Mouse (Mus musculus): ENCODE data around the gene Ppp1r12a. TPM values are rescaled to one million over a fixed set of nuclear protein-coding genes. Genes with fewer than 3 reads are reported as not detected.

Gene Ppp1r12a
- polyA plus RNA-seq, 1 experiment from 2014 or later: 74.0 TPM

DNA sequence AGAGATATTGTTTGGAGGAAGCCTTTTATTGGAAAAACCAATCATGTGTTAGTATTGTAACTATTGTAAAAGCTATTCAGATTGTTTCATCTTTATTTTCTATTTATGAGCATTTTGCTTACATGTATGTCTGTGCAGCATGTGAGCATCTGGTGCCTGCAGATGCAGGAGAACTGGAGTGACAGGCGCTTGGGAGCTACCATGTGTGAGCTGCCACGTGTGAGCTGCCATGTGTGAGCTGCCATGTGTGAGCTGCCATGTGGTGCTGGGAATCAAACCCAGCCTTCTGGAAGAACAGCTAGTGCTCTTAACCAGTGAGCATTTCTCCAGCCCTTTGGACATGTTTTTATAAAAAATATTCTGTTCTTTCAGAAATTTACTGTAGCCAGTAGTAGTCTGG lies 18.3 kb downstream of the Ppp1r12a start:
- no peak overlapping the region for H3K27ac ChIP-seq
- H3K9ac ChIP-seq (ENCODE audit: low read depth, low read length): no peak overlapping the region
- H3K9me3 ChIP-seq (replicated peaks; ENCODE audit: low read length): no peaks in the 10 kb centered on the region
- no peak overlapping the region for H3K4me3 ChIP-seq (replicated peaks; ENCODE audit: low read depth, low read length)
- no peak for ATAC-seq (replicated peaks; ENCODE audit: low FRiP score, low read depth)
- H3K4me1 ChIP-seq (replicated peaks; ENCODE audit: insufficient read depth, low read length): no peaks in the 10 kb centered on the region; the same call in 1 of the 2 replicates
- 84% methylated on average over 2 of the region's 2 CpGs for WGBS
- H3K36me3 ChIP-seq (ENCODE audit: insufficient read depth, low read length): no peaks in the 10 kb centered on the region
- no peak overlapping the region for H3K4me2 ChIP-seq (ENCODE audit: low read length)
- TF ChIP-seq CTCF (IDR thresholded peaks at IDR 0.05; ENCODE audit: low read depth): no peak
- no peak for DNase-seq (ENCODE audit: low spot score)
- no peaks in the 10 kb centered on the region for H3K27me3 ChIP-seq (ENCODE audit: insufficient read depth, low read length)

DNA sequence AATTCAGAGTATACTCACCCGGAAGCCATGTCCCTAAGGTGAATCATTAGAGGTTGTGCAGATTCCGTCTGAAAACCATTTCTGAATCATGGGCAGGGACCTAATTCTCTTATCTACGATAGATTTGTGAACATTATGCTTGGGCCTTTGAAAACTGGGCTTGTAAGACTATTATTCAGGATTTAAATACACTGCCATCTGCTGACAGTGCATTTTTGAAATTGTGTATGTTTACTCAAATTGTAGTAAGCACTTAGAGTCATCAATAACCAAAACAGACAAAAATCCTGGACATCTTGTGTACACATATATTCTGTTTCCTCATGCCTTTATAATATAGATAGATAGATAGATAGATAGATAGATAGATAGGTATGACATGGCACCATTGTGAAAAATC lies 19.9 kb downstream of the Ppp1r12a start:
- no peak overlapping the region for H3K4me2 ChIP-seq (ENCODE audit: low read length)
- no peak overlapping the region for H3K9ac ChIP-seq (ENCODE audit: low read depth, low read length)
- H3K4me1 ChIP-seq (replicated peaks; ENCODE audit: insufficient read depth, low read length): no peaks in the 10 kb centered on the region; the same call in 1 of the 2 replicates
- TF ChIP-seq CTCF (IDR thresholded peaks at IDR 0.05; ENCODE audit: low read depth): no peak
- DNase-seq (ENCODE audit: low spot score) (no peak), ATAC-seq (replicated peaks; ENCODE audit: low FRiP score, low read depth) (no peak)
- 89% methylated on average over 3 of the region's 3 CpGs for WGBS
- H3K27ac ChIP-seq: no peak overlapping the region
- H3K36me3 ChIP-seq (ENCODE audit: insufficient read depth, low read length): no peaks in the 10 kb centered on the region
- no peak overlapping the region for H3K4me3 ChIP-seq (replicated peaks; ENCODE audit: low read depth, low read length)
- H3K9me3 ChIP-seq (replicated peaks; ENCODE audit: low read length): no peaks in the 10 kb centered on the region
- no peaks in the 10 kb centered on the region for H3K27me3 ChIP-seq (ENCODE audit: insufficient read depth, low read length)

DNA sequence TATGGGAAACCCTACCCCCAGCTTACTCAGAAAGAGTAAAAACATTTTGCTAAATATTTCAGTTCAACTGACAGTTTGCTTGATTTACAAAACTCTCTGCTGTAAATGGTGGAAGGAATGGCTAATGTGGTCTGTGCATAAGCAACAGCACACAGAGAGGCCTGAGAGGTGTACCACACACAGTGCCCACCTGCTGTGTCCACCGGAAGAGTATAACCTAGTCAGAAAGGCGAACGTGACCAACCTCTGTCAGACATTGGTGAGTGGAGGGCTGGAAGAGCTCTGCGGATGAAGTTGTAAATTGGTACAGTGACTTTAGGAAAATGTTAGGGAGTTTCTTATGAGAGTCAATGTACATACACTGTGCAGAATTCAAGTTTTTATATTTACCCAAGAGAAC lies 20.4 kb downstream of the Ppp1r12a start:
- Histone ChIP-seq H3K9me3 (replicated peaks; ENCODE audit: low read length) (no peaks in the 10 kb centered on the region), H3K4me2 (ENCODE audit: low read length) (no peak overlapping the region), H3K27ac (no peak overlapping the region), H3K4me3 (replicated peaks; ENCODE audit: low read depth, low read length) (no peak overlapping the region), H3K27me3 (ENCODE audit: insufficient read depth, low read length) (no peaks in the 10 kb centered on the region), H3K4me1 (replicated peaks; ENCODE audit: insufficient read depth, low read length) (no peaks in the 10 kb centered on the region; the same call in 1 of the 2 replicates), H3K36me3 (ENCODE audit: insufficient read depth, low read length) (no peaks in the 10 kb centered on the region), H3K9ac (ENCODE audit: low read depth, low read length) (no peak overlapping the region)
- ATAC-seq (replicated peaks; ENCODE audit: low FRiP score, low read depth) (no peak), DNase-seq (ENCODE audit: low spot score) (no peak)
- no peak for TF ChIP-seq CTCF (IDR thresholded peaks at IDR 0.05; ENCODE audit: low read depth)
- WGBS: 87% methylated on average over 4 of the region's 4 CpGs

DNA sequence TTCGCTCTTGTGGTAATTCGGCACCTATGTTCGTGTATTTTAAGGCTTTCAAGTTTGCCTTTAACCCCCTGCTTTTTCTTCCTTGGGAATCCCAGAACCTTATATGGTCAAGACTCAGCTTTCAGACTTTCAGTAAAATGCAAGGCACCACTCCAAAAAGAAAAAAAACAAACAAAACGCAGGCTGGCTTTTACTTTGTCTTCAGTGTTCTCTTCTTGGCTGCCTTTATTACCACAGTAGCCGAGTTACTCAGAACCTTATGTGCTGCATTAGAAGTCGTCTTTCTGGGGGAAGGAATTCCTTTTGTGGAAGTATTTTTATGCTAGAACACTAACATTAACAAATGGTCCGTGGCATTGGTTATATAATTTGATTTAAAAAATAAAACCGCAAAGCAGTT lies 22.8 kb downstream of the Ppp1r12a start:
- no peak overlapping the region for H3K4me3 ChIP-seq (replicated peaks; ENCODE audit: low read depth, low read length)
- no peak overlapping the region for H3K9ac ChIP-seq (ENCODE audit: low read depth, low read length)
- no peak overlapping the region for H3K4me2 ChIP-seq (ENCODE audit: low read length)
- no peak for ATAC-seq (replicated peaks; ENCODE audit: low FRiP score, low read depth)
- H3K27me3 ChIP-seq (ENCODE audit: insufficient read depth, low read length): no peaks in the 10 kb centered on the region
- no peaks in the 10 kb centered on the region for H3K9me3 ChIP-seq (replicated peaks; ENCODE audit: low read length)
- no peak for TF ChIP-seq CTCF (IDR thresholded peaks at IDR 0.05; ENCODE audit: low read depth)
- no peak overlapping the region for H3K27ac ChIP-seq
- peak; percentile 38 for DNase-seq (ENCODE audit: low spot score)
- H3K36me3 ChIP-seq (ENCODE audit: insufficient read depth, low read length): no peaks in the 10 kb centered on the region
- H3K4me1 ChIP-seq (replicated peaks; ENCODE audit: insufficient read depth, low read length): no peaks in the 10 kb centered on the region; the same call in 1 of the 2 replicates
- WGBS: 51% methylated on average over 8 of the region's 8 CpGs

DNA sequence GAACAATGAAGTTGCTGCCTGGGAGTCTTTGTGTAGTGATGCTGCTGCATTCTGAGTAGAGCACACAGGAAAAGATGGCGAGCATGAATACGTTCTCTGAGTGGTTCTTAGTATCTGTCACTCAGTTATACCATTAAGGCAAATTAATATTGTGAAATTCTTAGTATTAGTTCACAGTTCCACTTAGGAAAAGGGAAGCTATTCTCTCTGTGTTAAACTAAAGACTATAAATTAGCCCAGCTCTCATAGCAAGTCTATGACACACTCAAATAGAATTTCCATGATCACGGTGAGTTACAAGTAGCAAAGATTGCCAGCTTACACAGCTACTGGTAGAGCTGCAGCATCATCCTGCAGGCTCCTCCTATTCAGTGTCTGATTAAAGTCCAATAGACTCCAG lies 23.3 kb downstream of the Ppp1r12a start:
- Histone ChIP-seq H3K4me3 (replicated peaks; ENCODE audit: low read depth, low read length) (no peak overlapping the region), H3K27me3 (ENCODE audit: insufficient read depth, low read length) (no peaks in the 10 kb centered on the region), H3K4me1 (replicated peaks; ENCODE audit: insufficient read depth, low read length) (no peaks in the 10 kb centered on the region; the same call in 1 of the 2 replicates), H3K9ac (ENCODE audit: low read depth, low read length) (no peak overlapping the region), H3K36me3 (ENCODE audit: insufficient read depth, low read length) (no peaks in the 10 kb centered on the region), H3K4me2 (ENCODE audit: low read length) (no peak overlapping the region), H3K9me3 (replicated peaks; ENCODE audit: low read length) (no peaks in the 10 kb centered on the region), H3K27ac (no peak overlapping the region)
- DNase-seq (ENCODE audit: low spot score): no peak
- TF ChIP-seq CTCF (IDR thresholded peaks at IDR 0.05; ENCODE audit: low read depth): no peak
- WGBS: 85% methylated on average over 3 of the region's 3 CpGs
- ATAC-seq (replicated peaks; ENCODE audit: low FRiP score, low read depth): no peak

DNA sequence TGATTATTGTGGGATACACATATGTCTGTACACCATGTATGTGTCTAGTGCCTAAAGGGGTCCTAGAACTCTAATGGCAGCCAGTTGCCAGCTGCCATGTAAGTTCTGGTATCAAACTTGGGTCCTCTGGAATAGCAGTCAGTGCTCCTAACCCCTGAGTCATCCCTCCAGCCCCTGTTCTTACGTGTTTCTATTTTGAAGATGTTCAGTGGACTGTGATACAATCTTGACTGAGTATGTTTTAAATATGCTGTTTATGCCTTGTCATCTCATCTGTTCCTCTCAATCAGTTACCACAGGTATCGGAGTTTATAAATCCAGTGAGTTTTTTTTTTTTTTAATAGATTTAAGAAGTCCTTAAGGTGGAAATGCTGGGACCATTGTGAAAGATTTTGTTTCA lies 27.3 kb downstream of the Ppp1r12a start:
- Histone ChIP-seq H3K27ac (no peak overlapping the region), H3K9ac (ENCODE audit: low read depth, low read length) (no peak overlapping the region), H3K4me1 (replicated peaks; ENCODE audit: insufficient read depth, low read length) (no peaks in the 10 kb centered on the region), H3K9me3 (replicated peaks; ENCODE audit: low read length) (no peaks in the 10 kb centered on the region), H3K4me3 (replicated peaks; ENCODE audit: low read depth, low read length) (no peak overlapping the region), H3K4me2 (ENCODE audit: low read length) (no peak overlapping the region), H3K36me3 (ENCODE audit: insufficient read depth, low read length) (no peaks in the 10 kb centered on the region), H3K27me3 (ENCODE audit: insufficient read depth, low read length) (no peaks in the 10 kb centered on the region)
- no peak for TF ChIP-seq CTCF (IDR thresholded peaks at IDR 0.05; ENCODE audit: low read depth)
- ATAC-seq (replicated peaks; ENCODE audit: low FRiP score, low read depth) (no peak), DNase-seq (ENCODE audit: low spot score) (no peak)
- WGBS: 78% methylated on average over 2 of the region's 2 CpGs

DNA sequence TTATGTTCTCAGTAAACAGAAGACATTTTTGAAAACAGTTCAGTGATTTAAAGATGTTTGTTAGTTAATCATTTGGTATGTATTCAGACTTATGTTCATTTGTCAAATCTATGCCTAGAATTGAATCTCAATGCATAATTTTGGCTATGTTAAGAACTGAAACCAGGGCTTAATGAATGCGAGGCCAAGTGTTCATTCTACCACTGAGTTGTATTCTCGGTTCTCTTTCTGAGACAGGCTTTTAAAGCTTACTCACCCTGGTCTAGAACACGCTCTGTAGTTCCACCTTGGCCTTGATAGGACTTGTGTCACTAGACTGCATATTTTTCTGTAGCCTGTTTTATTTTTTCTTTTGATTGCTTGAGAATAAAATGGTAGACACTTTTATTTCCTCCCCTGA lies 28.0 kb downstream of the Ppp1r12a start:
- ATAC-seq (replicated peaks; ENCODE audit: low FRiP score, low read depth): no peak
- Histone ChIP-seq H3K27ac (no peak overlapping the region), H3K4me3 (replicated peaks; ENCODE audit: low read depth, low read length) (no peak overlapping the region), H3K4me1 (replicated peaks; ENCODE audit: insufficient read depth, low read length) (no peaks in the 10 kb centered on the region), H3K27me3 (ENCODE audit: insufficient read depth, low read length) (no peaks in the 10 kb centered on the region), H3K36me3 (ENCODE audit: insufficient read depth, low read length) (no peaks in the 10 kb centered on the region), H3K9me3 (replicated peaks; ENCODE audit: low read length) (no peaks in the 10 kb centered on the region), H3K9ac (ENCODE audit: low read depth, low read length) (no peak overlapping the region), H3K4me2 (ENCODE audit: low read length) (no peak overlapping the region)
- no peak for TF ChIP-seq CTCF (IDR thresholded peaks at IDR 0.05; ENCODE audit: low read depth)
- no peak for DNase-seq (ENCODE audit: low spot score)
- 85% methylated on average over 3 of the region's 3 CpGs for WGBS
